Mouse (Mus musculus) embryonic fibroblast, embryonic 13.5 days (primary cell): ENCODE measurements at regions not wholly inside any gene's neighbourhood (a gene's known extent, or its start where the extent isn't known, plus 50 kb on each side); places are given as distances from the start of the nearest gene placed in this dataset.

Experiments
- H3K27ac ChIP-seq: 2 replicates; pipeline ENCODE4 v1.5.1; 2012; ENCODE audit warnings: low read length, control low read depth, inconsistent platforms; ENCODE audit not compliant: insufficient read depth
- H3K4me1 ChIP-seq: 2 replicates; pipeline ENCODE4 v1.6.1; 2011; ENCODE audit warnings: low read length; ENCODE audit not compliant: control insufficient read depth, insufficient read depth
- H3K4me3 ChIP-seq: 2 replicates; pipeline ENCODE4 v1.5.1; 2011; ENCODE audit warnings: mild to moderate bottlenecking, control low read depth, low read length; ENCODE audit not compliant: insufficient read depth
- CTCF ChIP-seq: IDR thresholded peaks from 2 replicates; pipeline ENCODE4 v1.5.1; 2011; ENCODE audit warnings: mild to moderate bottlenecking, control low read depth, low read length, moderate library complexity, borderline replicate concordance; ENCODE audit not compliant: insufficient read depth
- POLR2A ChIP-seq: IDR thresholded peaks from 2 replicates; pipeline ENCODE4 v1.6.1; 2011; ENCODE audit warnings: low read depth, mild to moderate bottlenecking, control low read depth, low read length, moderate library complexity

DNA sequence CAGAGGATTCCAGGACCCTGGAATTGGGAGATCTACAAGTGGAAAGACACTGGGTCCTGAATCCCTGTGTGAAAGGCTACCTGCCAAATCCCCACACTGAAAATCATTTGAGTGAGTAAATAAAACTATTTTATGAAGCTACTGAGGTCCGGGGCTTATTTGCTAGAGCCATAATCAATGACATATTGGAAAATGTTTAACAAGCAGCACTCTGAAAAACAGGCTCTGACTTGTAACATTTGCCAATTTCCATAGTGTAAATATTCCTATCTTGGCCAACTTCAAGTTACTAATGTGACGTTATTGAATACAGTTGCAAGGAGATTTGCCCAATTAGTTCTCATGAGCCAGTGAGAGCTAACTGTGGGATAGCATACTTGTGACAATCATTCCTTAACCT lies 177.3 kb downstream of the Rdh14 start:
- no peak overlapping the region for H3K27ac ChIP-seq
- H3K4me1 ChIP-seq: 0 out of 2 replicates have a peak, but pooled peaks cover 4% of the 10 kb centered on the region
- no peak for TF ChIP-seq POLR2A
- TF ChIP-seq CTCF: no peak
- no peak overlapping the region for H3K4me3 ChIP-seq

DNA sequence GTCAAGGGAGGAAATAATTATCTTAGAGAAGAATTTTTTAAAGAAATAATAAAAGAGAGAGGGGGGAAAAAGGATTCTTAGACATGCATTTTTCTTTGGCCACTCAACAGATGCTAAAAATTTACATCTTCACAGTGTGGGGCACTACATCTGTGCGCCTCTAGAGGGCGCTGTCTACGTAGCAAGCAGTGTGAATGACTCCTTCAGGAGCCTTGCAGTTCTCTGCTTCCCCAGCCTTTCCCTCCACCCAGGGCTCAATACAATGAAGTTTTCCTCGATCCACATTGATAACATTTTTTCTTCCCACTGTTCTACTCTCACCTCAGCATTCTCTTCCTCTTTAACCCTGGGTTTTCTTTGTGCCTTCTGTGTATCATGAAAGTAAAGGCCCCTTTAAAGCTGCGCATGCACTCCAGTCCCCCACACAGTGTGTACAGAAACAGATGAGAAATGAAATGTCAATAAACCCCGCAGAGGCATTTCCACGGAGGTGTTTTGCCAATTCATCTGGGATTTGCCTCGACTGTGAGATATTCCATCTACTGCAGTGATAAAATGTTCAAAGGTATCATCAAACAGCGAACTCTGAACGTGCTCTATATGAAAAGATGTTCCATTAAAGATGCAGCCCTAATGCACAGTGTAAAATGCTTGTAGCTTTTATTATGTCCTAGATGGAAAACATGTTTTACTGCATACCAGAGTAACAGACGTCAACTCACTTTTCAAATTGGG lies 181.2 kb downstream of the Rdh14 start:
- Histone ChIP-seq H3K27ac (peak overlapping the region; percentile 83), H3K4me3 (no peak overlapping the region), H3K4me1 (0 out of 2 replicates have a peak, but pooled peaks cover 4% of the 10 kb centered on the region)
- TF ChIP-seq CTCF (peak; percentile 59; the same call in 1 of the 2 replicates), POLR2A (no peak)

DNA sequence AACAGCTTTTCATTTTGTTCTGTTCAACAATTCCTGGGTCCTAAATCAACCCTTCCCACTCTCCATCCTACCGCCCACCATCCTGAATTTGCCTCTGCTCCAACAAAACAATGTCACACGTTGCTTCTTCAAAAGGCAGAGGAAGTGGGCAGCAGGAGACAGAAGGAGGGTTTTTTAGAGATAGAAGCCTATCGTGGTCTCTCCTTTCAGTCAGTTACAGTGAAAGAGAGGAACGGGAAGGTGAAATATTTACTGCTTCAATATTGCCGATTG lies 181.7 kb downstream of the Rdh14 start:
- Histone ChIP-seq H3K4me1 (0 out of 2 replicates have a peak, but pooled peaks cover 4% of the 10 kb centered on the region), H3K27ac (peak overlapping the region; percentile 83), H3K4me3 (peak overlapping the region; percentile 19; the same call in 1 of the 2 replicates)
- TF ChIP-seq POLR2A (no peak), CTCF (no peak)

DNA sequence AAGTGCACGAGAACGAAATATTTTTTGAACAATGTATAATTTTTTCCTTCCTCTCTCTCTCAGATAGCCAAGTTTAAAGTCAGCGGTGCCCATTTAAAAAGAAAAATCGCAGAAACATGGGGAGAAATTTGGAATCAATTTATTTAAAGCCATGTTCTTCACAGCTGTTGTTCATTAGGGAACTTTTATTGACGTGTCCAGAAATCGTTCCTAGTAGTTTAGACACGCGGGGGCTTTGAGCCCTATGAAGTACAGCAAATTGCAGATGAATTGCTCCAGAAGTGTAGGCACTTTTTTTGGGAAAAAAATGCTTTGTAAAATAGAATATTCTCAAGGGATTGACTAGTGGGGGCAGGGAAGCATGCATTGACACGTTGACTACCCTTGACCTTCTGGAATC lies 182.8 kb downstream of the Rdh14 start:
- Histone ChIP-seq H3K4me1 (0 out of 2 replicates have a peak, but pooled peaks cover 4% of the 10 kb centered on the region), H3K4me3 (no peak overlapping the region), H3K27ac (peak overlapping the region; percentile 73)
- TF ChIP-seq POLR2A: no peak
- TF ChIP-seq CTCF: no peak

DNA sequence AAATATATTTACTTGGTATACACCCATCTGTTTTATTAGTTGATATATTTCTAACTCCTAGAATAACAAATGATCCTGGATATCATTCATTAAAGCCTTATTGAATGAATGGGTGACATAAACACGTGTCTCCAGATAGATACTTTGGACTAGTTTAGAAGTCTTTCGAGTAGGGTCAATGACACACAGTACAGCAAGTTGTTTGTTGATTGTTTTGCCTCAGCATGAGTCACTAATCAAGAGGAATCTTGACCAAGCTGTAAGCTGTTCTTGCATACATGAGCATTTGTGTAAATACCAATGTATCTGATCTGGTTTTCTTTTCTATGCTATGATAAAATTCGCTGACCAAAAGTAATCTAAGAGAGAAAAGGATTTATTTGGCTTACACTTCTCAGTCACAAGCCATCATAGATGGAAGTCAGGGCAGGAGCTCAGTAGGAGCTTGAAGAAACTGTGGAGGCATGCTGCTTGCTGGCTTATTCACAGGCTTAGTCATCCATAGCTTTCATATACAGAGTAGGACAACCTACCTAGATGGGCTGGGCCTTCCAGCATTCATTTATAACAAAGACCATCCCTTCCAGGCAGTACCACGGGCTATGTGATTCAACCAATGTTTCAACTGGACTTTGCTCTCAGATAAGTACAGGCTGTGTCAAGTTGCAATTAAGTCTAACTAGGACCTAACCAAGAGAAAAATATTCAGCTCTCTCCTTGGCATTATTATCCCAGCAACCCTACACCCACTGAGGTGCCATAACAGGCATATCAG lies 192.5 kb downstream of the Rdh14 start:
- H3K27ac ChIP-seq: no peak overlapping the region
- H3K4me3 ChIP-seq: no peak overlapping the region
- TF ChIP-seq POLR2A (no peak), CTCF (no peak)
- H3K4me1 ChIP-seq: no peaks in the 10 kb centered on the region

DNA sequence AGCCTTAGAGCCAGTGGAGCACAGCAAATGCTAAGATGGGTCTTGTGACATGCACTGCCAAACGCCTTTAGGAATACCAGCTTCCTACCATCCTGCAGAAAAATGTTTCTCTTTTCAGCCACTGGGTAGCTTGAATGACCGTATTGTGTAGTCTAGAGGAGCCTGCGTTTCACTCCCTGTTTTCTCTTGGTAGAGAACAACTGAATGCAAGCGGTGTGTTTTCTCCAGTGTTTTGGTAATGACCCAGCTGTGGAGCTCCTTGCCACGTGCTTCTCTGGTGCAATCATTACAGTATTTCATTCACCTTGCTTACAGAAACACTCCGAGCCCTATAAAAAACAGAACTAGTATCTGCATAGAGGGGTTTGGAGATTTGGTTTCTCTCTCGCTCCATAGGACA lies 193.5 kb downstream of the Rdh14 start:
- H3K4me3 ChIP-seq: no peak overlapping the region
- H3K27ac ChIP-seq: no peak overlapping the region
- TF ChIP-seq POLR2A (no peak), CTCF (no peak)
- H3K4me1 ChIP-seq: no peaks in the 10 kb centered on the region

DNA sequence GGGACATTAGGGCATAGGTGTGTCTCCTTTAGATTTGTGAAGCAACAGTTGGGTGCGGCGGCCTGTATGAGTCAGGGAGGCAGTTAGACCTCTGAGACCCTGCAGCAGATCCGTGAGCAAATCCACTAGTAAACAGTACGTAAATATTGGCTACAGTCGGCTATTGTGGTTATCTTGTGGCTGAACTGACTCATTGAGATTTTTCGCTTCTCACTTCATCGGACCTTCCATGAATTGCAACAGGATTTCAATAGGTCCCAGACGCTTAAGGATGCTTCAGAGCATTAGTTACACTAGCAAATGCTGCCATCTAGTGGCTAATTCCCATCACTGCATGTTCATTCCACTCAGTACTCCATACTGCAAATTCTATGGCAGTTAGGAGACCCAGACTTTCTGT lies 199.0 kb downstream of the Rdh14 start:
- peaks cover 3% of the 10 kb centered on the region; the same call in 1 of the 2 replicates for H3K4me1 ChIP-seq
- H3K4me3 ChIP-seq: no peak overlapping the region
- 0 out of 2 replicates have a peak overlapping the region, but pooled peaks have one; percentile 7 for H3K27ac ChIP-seq
- TF ChIP-seq POLR2A (no peak), CTCF (no peak)

DNA sequence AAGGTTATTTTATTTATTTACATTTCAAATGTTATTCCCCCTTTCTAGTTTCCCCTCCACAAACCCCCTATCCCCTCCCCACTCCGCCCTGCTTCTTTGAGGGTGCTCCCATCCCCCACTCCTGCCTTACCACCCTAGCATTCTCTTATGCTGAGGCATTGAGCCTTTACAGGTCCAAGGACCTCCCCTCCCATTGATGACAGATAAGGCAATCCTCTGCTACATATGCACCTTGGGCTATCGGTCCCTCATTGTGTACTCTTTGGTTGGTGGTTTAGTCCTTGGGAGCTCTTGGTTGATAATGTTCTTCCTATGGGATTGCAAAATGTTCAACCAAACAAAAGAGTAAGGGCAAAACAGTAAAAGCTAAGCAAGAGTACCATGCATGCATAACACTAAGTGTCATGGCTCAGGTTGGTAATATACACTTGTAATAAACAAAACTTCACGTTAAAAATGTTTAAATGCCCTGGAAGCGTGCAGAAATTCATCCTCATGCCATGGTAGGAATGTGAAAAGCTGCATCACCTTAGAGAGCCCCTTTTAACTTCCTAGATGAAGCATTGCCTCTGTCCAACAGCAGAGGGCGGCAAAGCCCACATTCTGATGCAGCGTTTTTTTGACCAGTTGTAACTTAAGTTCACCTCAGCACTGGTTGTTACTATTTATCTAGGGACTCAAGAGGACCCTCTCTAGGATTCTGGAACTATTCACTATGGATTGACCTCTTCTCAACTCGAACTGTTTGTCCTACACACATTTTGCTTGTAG lies 207.6 kb downstream of the Rdh14 start:
- Histone ChIP-seq H3K4me1 (peaks cover 3% of the 10 kb centered on the region; the same call in 1 of the 2 replicates), H3K27ac (no peak overlapping the region), H3K4me3 (no peak overlapping the region)
- peak; percentile 73; the same call in 1 of the 2 replicates for TF ChIP-seq CTCF
- TF ChIP-seq POLR2A: no peak

DNA sequence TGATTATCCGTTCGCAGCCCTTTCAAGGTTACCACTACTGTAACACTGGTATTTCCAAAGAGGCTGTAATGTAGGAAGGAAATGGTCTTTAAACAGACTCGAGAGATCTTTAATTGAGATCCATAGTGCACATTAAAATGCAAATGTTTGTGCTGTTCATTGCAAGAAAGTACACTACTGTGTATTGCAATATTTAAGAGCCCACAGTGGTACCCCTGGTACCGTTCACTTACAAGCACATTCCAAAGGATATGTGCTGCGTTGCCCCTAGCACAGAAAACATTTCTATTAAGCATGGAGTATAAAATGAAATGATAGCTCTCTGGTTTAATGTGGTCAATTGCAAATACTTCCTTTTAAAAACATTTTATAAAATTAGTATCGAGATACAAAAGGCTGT lies 209.5 kb downstream of the Rdh14 start:
- Histone ChIP-seq H3K27ac (no peak overlapping the region), H3K4me3 (no peak overlapping the region), H3K4me1 (no peaks in the 10 kb centered on the region)
- no peak for TF ChIP-seq CTCF
- TF ChIP-seq POLR2A: no peak
